Mouse (Mus musculus): ENCODE measurements around the gene Myo18b. TPM values are rescaled to one million over a fixed set of nuclear protein-coding genes. Genes with fewer than 3 reads are reported as not detected.

The Myo18b gene
- total RNA-seq, 4 experiments from 2014 or later: 340 to 389 (median 350) TPM

GRCm38 (mm10) chr5:112679251-112679650 lies 216.9 kb downstream of the Myo18b start:
- no peak for DNase-seq (ENCODE audit: low spot score in 2 of 2)

DNA sequence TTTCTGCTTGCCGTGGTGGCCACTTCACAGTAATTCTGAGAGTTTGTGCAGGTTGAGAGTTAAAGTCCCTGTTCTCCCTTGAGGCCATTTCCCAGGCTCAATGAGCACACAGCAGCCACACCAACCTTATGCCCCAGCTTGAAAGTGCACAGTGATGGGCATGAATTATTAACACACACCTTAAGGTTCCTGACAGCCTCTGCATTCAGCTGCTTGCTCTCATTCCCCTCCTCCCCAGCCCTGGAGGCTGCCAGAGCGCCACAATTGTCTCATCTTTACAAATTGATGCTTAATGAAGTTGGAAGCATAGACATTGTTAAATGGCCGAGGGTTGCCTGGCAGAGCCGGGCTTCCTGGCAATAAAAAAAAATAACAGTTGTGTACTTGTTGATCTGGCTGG lies 218.0 kb downstream of the Myo18b start:
- no peak for DNase-seq (ENCODE audit: low spot score in 2 of 2)

- DNase-seq (ENCODE audit: low spot score in 2 of 2): no peak
Observed at GRCm38 (mm10) chr5:112674806-112675205, 221.4 kb downstream of the Myo18b start.

DNA sequence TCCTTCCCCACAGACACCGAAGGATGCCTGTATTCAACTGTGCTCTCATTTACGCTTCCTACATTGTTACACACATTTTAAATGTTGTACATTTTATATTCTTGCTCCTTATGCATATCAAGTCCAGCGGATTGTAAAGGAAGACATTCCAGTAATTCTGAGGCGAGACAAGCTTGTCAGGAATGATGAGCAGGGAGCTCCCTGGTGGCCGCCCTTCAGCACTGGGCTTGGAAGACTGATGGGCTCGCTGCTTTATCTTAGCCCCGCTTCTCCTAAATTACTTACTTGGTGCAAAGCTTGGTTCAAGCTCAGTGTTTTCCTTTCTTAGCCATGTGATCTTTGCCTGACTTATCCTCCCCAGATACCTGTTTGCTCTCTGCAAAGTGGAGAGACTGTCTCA lies 223.7 kb downstream of the Myo18b start:
- no peak for DNase-seq (ENCODE audit: low spot score in 2 of 2)

DNA sequence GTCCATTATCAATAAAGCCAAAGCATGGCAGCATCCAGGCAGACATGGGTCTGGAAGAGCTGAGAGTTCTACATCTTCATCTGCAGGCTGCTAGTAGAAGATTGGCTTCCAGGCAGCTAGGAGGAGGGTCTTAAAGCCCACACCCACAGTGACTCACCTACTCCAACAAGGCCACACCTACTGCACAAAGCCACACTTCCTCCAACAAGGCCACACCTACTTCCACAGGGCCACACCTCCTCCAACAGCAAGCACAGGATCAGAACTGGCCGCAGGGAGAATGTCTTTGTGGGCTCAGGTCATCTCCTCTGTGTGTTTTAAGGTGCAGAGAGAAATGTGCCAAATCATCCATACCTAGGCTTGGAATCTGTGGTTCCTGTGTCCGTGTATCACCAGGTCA lies 224.2 kb downstream of the Myo18b start:
- no peak for DNase-seq (ENCODE audit: low spot score in 2 of 2)

- DNase-seq (ENCODE audit: low spot score in 2 of 2): no peak
Observed at GRCm38 (mm10) chr5:112667153-112667552, 229.0 kb downstream of the Myo18b start.

- DNase-seq (ENCODE audit: low spot score in 2 of 2): no peak
Observed at GRCm38 (mm10) chr5:112665661-112666060, 230.5 kb downstream of the Myo18b start.

GRCm38 (mm10) chr5:112663701-112664100 lies 232.5 kb downstream of the Myo18b start:
- no peak for DNase-seq (ENCODE audit: low spot score in 2 of 2)

GRCm38 (mm10) chr5:112660924-112661431 lies 235.2 kb downstream of the Myo18b start:
- no peak for DNase-seq (ENCODE audit: low spot score in 2 of 2)

DNA sequence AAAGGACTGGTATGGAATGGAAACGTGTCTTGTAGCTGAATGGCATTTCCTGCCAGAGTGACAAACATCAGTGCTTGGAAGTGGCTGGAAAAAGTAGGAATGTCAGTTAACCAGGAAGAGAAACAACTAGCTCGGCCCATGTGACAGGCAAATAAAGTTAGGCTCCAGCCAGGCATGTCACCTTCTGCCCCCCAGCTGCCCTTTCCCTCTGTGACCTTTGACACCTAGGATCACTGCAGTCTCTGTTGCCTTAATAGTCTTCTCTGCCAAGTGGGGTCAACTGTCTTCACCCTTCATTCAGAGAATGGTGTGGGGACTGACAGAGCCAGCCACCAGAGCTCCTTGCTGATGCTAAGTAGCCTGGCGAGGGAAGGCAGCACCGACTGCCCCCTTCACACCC lies 236.9 kb downstream of the Myo18b start:
- DNase-seq (ENCODE audit: low spot score in 2 of 2): no peak

DNA sequence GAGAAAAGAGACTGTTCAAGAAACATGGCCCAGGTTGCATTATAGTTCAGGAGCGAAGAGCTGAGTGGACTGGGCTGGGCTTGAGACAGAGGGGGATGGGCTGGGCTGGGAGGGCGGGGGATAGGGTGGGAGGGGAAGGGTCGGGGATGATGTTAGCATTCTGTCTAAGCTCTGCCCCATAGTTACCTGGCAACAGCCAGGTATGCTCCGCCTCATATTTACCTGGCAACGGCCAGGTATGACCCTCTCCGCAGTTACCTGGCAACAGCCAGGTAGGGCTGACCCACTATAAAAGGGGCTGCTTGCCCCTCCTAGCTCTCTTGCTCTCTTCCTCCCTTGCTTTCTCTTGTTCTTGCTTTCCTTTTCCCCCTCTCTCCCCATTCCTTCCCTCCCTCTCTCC lies 239.4 kb downstream of the Myo18b start:
- DNase-seq (ENCODE audit: low spot score in 2 of 2): no peak

- DNase-seq (ENCODE audit: low spot score in 2 of 2): no peak
Observed at GRCm38 (mm10) chr5:112655986-112656541, 240.1 kb downstream of the Myo18b start.

- no peak for DNase-seq (ENCODE audit: low spot score in 2 of 2)
Observed at GRCm38 (mm10) chr5:112655529-112655928, 240.6 kb downstream of the Myo18b start.

DNA sequence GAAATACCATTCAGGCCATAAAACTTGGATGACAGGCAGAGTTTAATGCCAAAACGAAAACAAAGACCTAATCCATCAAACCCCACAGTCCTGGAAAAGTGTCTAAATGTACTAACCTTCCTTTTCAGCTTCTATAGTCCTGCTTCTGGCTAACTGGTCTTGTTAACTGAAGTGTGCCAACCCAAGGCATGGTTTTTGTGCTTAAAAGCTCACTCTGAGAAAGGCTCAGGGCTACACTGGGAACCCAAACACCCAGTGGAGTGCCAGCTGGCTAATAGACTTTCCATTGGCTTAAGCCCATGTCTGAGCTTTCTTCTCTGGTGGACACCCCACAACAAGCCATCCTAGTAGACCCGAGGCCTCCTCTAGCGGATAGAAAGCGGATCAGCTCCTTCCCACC lies 244.1 kb downstream of the Myo18b start:
- DNase-seq (ENCODE audit: low spot score in 2 of 2): no peak

DNA sequence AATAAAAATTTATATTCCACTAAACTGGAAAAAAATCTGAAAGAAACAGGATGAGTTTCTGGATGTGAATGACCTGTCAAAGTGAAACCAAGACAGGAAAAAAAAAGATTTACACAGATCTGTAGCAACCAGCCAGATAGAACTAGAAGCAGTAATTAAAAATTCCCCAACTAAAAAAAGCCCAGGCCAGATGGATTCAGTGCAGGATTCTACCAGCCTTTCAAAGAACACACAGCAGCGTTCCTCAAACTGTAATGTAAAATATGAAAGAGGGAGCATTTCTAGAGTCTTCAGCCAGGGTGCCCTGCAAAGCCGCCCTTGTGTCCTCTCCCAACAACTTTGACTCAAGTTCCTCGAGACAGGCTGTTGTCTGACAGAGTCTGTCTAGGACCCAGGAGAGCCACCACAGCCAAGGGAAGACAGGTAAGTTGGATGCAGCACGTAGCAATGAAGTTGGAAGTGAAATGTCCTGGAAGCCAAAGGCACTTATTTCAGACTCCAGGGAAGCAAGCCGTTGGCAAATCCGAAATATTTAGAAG lies 246.9 kb downstream of the Myo18b start:
- DNase-seq (ENCODE audit: low spot score in 2 of 2): no peak

DNA sequence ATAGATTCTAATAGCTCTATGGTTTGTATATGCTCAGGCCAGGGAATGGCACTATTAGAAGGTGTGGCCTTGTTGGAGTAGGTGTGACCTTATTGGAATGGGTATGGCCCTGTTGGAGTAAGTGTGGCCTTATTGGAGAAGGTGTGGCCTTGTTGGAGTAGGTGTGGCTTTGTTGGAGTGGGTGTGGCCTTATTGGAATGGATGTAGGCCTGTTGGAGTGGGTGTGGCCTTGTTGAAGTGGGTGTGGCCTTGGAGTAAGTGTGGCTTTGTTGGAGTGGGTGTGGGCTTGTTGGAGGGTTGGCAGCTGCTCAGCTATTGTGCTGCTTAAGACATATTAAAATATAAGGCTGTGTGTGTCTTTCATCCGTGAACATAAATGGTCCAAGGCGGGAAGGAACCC lies 249.3 kb downstream of the Myo18b start:
- DNase-seq (ENCODE audit: low spot score in 2 of 2): no peak

- no peak for DNase-seq (ENCODE audit: low spot score in 2 of 2)
Observed at GRCm38 (mm10) chr5:112645535-112645934, 250.6 kb downstream of the Myo18b start.

DNA sequence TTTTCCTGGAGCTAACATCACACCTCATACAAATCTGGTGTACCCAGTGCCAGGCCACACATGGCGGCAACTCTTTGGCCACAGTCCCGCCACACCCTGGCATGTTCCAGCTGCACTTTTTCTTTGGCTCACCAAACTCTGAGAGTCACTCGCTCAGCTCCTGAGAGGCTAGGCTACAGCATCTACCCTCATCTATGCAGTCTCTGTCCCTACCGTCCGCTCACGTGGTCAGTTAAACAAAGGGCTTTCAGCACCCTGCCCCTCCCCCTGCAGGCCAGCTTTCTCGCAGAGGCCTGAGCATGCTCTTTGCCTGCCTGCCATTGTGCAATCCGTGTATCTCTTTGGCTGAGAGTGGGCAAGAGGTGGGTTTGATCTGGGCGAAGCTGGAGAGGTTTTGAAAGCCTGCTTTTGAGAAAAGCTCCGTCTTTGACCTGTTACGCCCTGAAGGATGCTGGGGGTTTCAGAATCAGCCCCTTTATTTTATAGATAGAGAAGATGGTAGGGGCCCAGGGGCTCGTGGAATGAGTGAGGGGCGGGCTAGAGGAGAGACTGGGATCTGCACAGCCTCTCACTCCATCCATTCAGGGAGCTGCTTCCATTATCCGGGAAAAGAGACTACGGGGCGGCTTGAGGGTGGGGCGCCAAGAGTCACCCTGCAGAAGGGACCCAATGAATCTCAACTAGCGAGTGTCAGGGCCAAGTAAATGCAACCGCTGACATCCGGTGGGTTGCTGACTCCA lies 252.5 kb downstream of the Myo18b start:
- no peak for DNase-seq (ENCODE audit: low spot score in 2 of 2)

DNA sequence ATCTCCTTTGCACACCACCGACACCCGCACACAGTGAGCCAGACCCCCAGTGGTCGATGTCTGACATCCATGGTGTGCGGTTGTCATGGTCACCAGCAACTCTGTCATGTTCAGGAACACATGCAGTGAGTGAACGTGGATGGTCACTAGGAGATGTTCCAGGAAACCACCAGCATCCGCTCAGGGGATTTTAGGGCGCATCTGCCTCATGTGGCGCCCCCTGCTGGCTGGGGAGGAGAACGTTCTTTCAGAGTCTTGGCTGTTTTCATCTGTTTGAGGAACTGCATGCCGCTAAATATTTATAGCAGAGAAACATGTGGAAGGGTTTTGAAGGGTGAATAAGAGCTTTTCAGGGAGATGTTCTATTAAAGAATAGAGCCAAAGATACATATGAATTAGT lies 253.4 kb downstream of the Myo18b start:
- DNase-seq (ENCODE audit: low spot score in 2 of 2): no peak

GRCm38 (mm10) chr5:112641770-112642169 lies 254.4 kb downstream of the Myo18b start:
- DNase-seq (ENCODE audit: low spot score in 2 of 2): no peak

DNA sequence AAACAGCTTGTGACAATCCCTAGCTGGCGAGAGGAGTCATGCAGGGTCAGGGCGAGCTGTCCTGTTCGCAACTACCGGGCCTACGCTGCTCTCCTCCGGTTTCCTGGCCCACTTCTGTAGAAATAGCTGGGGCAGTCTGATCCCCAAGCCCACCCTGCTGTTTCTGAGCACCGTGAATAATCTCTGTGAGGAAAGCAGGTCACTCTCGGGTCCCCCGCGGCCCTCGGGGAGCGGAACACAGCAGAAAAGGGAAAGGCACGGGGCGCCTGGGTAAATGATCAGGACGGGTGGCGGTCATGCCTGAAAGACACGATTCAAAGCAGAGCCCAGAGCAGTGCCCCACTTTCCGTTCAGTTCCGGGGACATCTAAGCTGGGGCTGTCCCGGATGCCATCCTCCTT lies 255.0 kb downstream of the Myo18b start:
- no peak for DNase-seq (ENCODE audit: low spot score in 2 of 2)

GRCm38 (mm10) chr5:112640651-112641050 lies 255.5 kb downstream of the Myo18b start:
- no peak for DNase-seq (ENCODE audit: low spot score in 2 of 2)

Data from gastrocnemius, adult 8-10 months (tissue).